14 mouse cellular contexts compared by ENCODE assay signal in the genomic region with DNA sequence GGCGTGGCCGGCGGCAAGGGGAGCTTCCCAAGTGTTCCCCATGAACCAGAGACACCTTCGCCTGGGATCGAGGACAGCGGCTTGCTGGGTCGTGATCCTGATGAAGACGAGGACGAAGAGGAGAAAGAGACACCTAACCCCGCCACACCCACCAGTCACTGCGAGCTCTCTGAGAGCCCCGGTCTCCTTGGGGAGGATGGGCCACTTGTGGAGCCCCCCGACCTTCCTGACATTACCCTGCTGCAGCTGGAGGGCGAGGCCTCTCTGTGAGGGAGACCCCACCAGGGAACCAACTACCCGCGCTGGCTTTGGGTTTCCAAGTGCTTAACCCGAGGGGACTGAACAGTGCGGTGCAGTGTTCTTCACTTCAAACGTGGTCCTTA. TPM values are rescaled to one million over a fixed set of nuclear protein-coding genes. Genes with fewer than 3 reads are reported as not detected.
DNase-seq lines count a peak whose midpoint lies in the region; ATAC-seq lines count a peak whose summit lies in the region.
"Had no signal": no experiment of that assay in that cellular context is flagged by ENCODE, and none has a peak within 500 bp of the region (broad histone marks: within the 10 kb centered on the region; RNA-seq: fewer than 3 reads in every experiment).

No protein-coding gene starts in this region.

- H3K9ac ChIP-seq in limb, embryonic 13.5 days, result no peak overlapping the region; the same call in 1 of the 2 replicates

- no peak for DNase-seq in heart, embryonic 10.5 days (ENCODE audit: low spot score)
- DNase-seq in heart, adult 18-20 months, result no peak
- peak; percentile 4 for DNase-seq in thymus, postnatal 14 days
- DNase-seq in thymus, postnatal 10 days (ENCODE audit: low spot score in 2 of 2), result no peak
- no peak for DNase-seq in urinary bladder, postnatal 10 days (ENCODE audit: low spot score)
- DNase-seq in adrenal gland, postnatal 4 days (ENCODE audit: low spot score in 2 of 2), result no peak
- DNase-seq in right cerebral cortex, postnatal 25 days, result no peak
- DNase-seq: B cell, adult 2 months; embryo, embryonic 11 days; liver had no signal

- H3K27ac ChIP-seq in heart, embryonic 10.5 days, result 0 out of 2 replicates have a peak overlapping the region, but pooled peaks have one; percentile 59
- H3K27ac ChIP-seq in limb, embryonic 13.5 days, result no peak overlapping the region

- peak overlapping the region; percentile 83 for H3K4me2 ChIP-seq in limb, embryonic 13.5 days (replicated peaks)

- H3K4me1 ChIP-seq in heart, embryonic 10.5 days, result peaks cover 21% of the 10 kb centered on the region
- peaks cover 15% of the 10 kb centered on the region for H3K4me1 ChIP-seq in limb, embryonic 13.5 days

- no peaks in the 10 kb centered on the region for H3K36me3 ChIP-seq in heart, embryonic 10.5 days
- H3K36me3 ChIP-seq in limb, embryonic 13.5 days, result no peaks in the 10 kb centered on the region

- WGBS in heart, embryonic 10.5 days, result 6% methylated on average over 19 of the region's 19 CpGs
- 3% methylated on average over 19 of the region's 19 CpGs for WGBS in limb, embryonic 13.5 days

- H3K4me3 ChIP-seq in heart, embryonic 10.5 days, result peak overlapping the region; percentile 68
- H3K4me3 ChIP-seq in limb, embryonic 13.5 days, result peak overlapping the region; percentile 53

- H3K9me3 ChIP-seq in heart, embryonic 10.5 days, result no peaks in the 10 kb centered on the region
- no peaks in the 10 kb centered on the region for H3K9me3 ChIP-seq in limb, embryonic 13.5 days

- no peak for ATAC-seq in limb, embryonic 13.5 days (ENCODE audit: low FRiP score, low read depth)

- H3K27me3 ChIP-seq in heart, embryonic 10.5 days (ENCODE audit: insufficient read depth, poor library complexity, severe bottlenecking), result peaks cover 85% of the 10 kb centered on the region
- peaks cover 89% of the 10 kb centered on the region for H3K27me3 ChIP-seq in limb, embryonic 13.5 days

RNA-seq across cellular contexts. Expression of gene Ccdc184, which starts 1.7 kb away (rescaled TPM):
- 0.58 and 0.85 TPM in 2 replicates for polyA plus RNA-seq in heart, embryonic 10.5 days (2016; fragmentation: Nextera tagmentation; extraction: Ambion mirVana)
- total RNA-seq in heart, adult 18-20 months (2021), result under 1 TPM; 0.39 to 0.50 TPM
- 0.48 and 0.60 TPM in 2 replicates for polyA plus RNA-seq in limb, embryonic 13.5 days (2015; fragmentation: Nextera tagmentation; extraction: Ambion mirVana)
- 1 to 10 TPM; 2.0 TPM for total RNA-seq in adrenal gland, postnatal 4 days (2021)

RNA-seq across cellular contexts. Expression of gene Asb8, which starts 3.2 kb away (rescaled TPM):
- polyA plus RNA-seq in heart, embryonic 10.5 days (2016; fragmentation: Nextera tagmentation; extraction: Ambion mirVana), result 54.9 and 77.1 TPM in 2 replicates
- total RNA-seq in heart, adult 18-20 months (2021), result 100 to 1,000 TPM; 107 to 122 TPM
- 50.7 and 51.0 TPM in 2 replicates for polyA plus RNA-seq in limb, embryonic 13.5 days (2015; fragmentation: Nextera tagmentation; extraction: Ambion mirVana)
- total RNA-seq in adrenal gland, postnatal 4 days (2021), result 10 to 100 TPM; 48.6 to 50.3 TPM

RNA-seq across cellular contexts. Expression of gene Olfr288, which starts 26.7 kb away (rescaled TPM):
- not detected in 2 replicates for polyA plus RNA-seq in heart, embryonic 10.5 days (2016; fragmentation: Nextera tagmentation; extraction: Ambion mirVana)
- total RNA-seq in heart, adult 18-20 months (2021), result not detected
- not detected in 2 replicates for polyA plus RNA-seq in limb, embryonic 13.5 days (2015; fragmentation: Nextera tagmentation; extraction: Ambion mirVana)
- not detected for total RNA-seq in adrenal gland, postnatal 4 days (2021)
- total RNA-seq: adrenal gland, postnatal 10 days; hematopoietic stem cell, adult 5-6 weeks had no signal
- polyA plus RNA-seq: stomach, embryonic 14.5 days had no signal

RNA-seq across cellular contexts. Expression of gene Gm44579, which starts 52.2 kb away (rescaled TPM):
- polyA plus RNA-seq in heart, embryonic 10.5 days (2016; fragmentation: Nextera tagmentation; extraction: Ambion mirVana), result not detected in 2 replicates
- total RNA-seq in heart, adult 18-20 months (2021), result not detected
- not detected in 2 replicates for polyA plus RNA-seq in limb, embryonic 13.5 days (2015; fragmentation: Nextera tagmentation; extraction: Ambion mirVana)
- not detected for total RNA-seq in adrenal gland, postnatal 4 days (2021)
- total RNA-seq: adrenal gland, postnatal 10 days; hematopoietic stem cell, adult 5-6 weeks had no signal
- polyA plus RNA-seq: stomach, embryonic 14.5 days had no signal

RNA-seq across cellular contexts. Expression of gene Olfr287, which starts 52.2 kb away (rescaled TPM):
- 0.18 TPM in 1 of 2 replicates, not detected in the other for polyA plus RNA-seq in heart, embryonic 10.5 days (2016; fragmentation: Nextera tagmentation; extraction: Ambion mirVana)
- not detected for total RNA-seq in heart, adult 18-20 months (2021)
- not detected in 2 replicates for polyA plus RNA-seq in limb, embryonic 13.5 days (2015; fragmentation: Nextera tagmentation; extraction: Ambion mirVana)
- not detected for total RNA-seq in adrenal gland, postnatal 4 days (2021)
- total RNA-seq: adrenal gland, postnatal 10 days; hematopoietic stem cell, adult 5-6 weeks had no signal
- polyA plus RNA-seq: stomach, embryonic 14.5 days had no signal
